Mouse (Mus musculus) brain, embryonic 14.5 days (tissue): ENCODE measurements around the gene Gtf2ird1.

Experiments used
- CTCF ChIP-seq: fragments of 200-500 bp; IDR thresholded peaks from 2 replicates; pipeline ENCODE4 v1.5.1; 2012; ENCODE audit warnings: inconsistent platforms, mild to moderate bottlenecking, moderate library complexity, borderline replicate concordance; ENCODE audit not compliant: insufficient read depth, insufficient read length; ENCODE audit errors: extremely low read depth
- POLR2A ChIP-seq: fragments of 200-500 bp; IDR thresholded peaks from 2 replicates; pipeline ENCODE4 v1.6.1; 2012; ENCODE audit warnings: mild to moderate bottlenecking, inconsistent platforms, borderline replicate concordance; ENCODE audit not compliant: poor library complexity, insufficient read depth, insufficient read length, severe bottlenecking; ENCODE audit errors: extremely low read depth

DNA sequence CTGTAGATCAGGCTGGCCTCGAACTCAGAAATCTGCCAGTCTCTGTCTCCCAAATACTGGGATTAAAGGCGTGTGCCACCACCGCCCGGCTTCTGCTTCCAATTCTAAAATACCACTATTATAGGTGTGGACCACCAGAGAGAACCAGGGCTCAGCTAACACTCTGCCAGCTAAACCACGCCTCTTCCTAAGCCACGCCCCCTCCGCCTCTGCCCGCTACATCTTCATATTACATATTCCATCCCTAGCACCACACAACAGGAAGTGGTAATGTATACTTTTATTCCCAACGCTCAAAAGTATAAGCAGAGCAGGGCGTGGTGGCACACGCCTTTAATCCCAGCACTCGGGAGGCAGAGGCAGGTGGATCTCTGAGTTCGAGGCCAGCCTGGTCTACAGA, 133.2 kb downstream of the Gtf2ird1 start:
- TF ChIP-seq CTCF = no peak
- no peak for TF ChIP-seq POLR2A
